Mouse (Mus musculus) spleen, postnatal 36 days (tissue): Measurements from ENCODE around the gene Fam172a.

ENCODE experiments used
- DNase-seq, 2 experiments: peaks; one replicate each; pipeline ENCODE4 v3.0.0; 2022; ENCODE audit warnings: low spot score in 2 of 2, mixed read lengths in 1 of 2

Fam172a gene

DNA sequence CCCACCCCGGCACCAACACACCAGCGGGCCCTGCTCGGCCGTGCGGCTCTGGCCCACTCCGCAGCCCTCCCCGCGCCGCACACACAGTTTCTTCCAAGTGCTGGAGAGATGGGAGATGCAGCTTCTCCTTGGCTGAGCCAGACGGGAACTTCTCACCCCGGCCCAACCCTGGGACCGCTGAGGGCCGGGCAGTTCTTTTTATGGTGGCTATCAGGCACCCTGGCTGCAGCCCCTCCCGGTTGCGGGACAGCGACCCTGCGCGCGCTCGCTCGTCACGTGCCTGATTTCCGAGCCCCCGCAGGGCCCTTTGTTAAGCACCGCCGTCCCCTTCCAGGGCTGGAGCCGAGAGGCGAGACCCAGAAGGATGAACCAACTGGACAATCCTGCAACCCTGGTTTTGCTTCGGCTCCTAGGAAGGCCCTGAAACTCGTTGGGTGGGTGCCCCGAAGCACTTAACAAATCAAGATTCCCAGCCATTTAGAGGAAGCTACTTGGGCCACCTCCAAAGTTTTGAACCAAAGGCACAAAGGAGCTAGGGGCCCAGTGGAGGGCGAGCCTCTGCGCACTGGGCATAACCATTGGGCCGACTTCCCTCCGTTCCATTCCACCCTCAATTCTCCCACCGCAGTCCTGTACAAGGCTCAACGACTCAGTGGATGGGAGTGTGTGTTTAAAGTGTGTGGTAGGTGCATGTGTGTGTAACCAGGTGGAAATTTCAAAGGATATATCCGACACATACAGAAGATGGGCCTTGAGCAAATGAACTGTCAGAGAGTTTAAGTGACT is 477.7 kb downstream of the Fam172a start:
- no peak for DNase-seq

- no peak for DNase-seq
Observed at GRCm38 (mm10) chr13:78180261-78180660, 478.4 kb downstream of the Fam172a start.

GRCm38 (mm10) chr13:78181071-78181929 is 479.5 kb downstream of the Fam172a start:
- no peak for DNase-seq

DNA sequence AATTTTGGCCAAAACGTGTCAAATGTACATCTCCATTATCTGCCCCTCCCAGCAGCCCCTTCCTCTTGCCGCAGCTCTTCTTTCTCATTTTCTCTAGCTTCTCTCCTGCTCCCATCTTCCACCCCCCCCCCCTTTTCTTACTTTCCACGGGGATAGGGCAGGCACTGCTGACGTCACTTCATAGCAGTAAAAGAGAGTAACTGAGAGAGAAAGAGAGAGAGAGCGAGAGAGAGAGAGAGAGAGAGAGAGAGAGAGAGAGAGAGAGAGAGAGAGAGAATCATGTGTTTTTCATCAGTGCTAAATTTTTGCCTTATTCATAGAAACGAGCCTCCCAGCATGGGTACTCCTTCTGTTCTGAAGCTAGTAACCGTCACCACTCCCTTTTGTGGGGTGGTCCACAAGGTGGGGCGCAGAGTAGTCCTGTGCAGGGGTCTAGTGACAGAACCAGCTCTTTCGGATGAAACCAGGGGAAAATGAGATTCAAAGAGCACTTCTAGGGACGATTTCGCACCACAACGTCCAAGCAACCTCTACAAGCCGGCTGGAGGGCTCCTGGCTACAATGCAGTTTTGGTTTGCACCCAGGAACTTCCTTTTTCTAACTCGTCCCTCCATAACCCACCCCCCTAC is 480.2 kb downstream of the Fam172a start:
- no peak for DNase-seq

- no peak for DNase-seq
Observed at GRCm38 (mm10) chr13:78183004-78183403, 481.2 kb downstream of the Fam172a start.

GRCm38 (mm10) chr13:78183986-78184385 is 482.2 kb downstream of the Fam172a start:
- DNase-seq: no peak

GRCm38 (mm10) chr13:78184786-78185466 is 483.1 kb downstream of the Fam172a start:
- no peak for DNase-seq

DNA sequence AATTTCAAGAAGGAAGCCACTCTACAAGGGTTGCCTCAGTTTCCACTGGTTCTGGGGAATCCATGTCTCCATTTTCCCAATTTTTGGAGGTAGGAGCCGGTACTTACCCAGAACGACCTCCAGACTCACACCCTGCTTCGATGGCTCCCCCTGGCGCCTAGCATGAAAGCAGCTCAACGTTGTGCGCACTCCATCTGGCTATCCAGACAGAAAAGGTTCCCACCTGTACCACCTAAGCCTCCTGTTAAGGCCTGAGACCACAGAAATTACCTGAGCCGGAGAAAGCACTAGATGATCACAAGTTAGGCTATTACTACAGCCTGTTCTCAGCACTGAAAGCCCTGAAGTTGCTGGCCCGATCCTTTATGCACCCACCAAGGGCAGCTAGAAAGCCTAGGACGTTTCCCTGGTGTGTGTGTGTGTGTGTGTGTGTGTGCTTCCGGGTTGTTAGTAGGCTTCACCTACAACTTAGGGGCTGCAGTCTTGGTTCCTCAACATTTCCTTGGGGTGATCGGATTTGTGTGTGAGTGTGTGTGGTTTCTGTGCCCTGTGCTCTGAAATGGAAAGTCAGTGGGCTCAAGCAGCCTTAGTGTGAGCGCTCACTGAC is 484.6 kb downstream of the Fam172a start:
- no peak for DNase-seq

GRCm38 (mm10) chr13:78187833-78188232 is 486.0 kb downstream of the Fam172a start:
- no peak for DNase-seq

DNA sequence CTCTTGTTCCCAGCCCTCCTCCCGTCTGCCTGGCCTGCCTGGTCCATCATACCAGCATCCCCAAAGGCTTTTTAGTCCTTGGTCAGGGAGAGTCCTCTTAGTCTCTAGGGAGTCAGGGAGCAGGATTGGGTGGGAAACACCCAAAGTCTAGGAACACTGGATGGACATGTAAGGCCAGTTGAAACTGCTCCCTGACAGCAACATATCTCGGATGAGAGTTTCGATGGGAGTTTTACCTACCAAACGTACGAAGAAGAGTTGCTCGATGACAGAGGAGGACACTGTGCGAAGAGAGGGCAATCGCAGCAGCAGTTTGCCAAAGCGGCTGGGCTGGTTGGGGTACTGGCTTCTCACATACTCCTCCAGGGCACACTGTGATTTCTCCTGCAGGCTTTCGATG is 487.8 kb downstream of the Fam172a start:
- DNase-seq: no peak

- no peak for DNase-seq
Observed at GRCm38 (mm10) chr13:78193211-78193610, 491.4 kb downstream of the Fam172a start.

- DNase-seq: no peak
Observed at GRCm38 (mm10) chr13:78194135-78194849, 492.5 kb downstream of the Fam172a start.

DNA sequence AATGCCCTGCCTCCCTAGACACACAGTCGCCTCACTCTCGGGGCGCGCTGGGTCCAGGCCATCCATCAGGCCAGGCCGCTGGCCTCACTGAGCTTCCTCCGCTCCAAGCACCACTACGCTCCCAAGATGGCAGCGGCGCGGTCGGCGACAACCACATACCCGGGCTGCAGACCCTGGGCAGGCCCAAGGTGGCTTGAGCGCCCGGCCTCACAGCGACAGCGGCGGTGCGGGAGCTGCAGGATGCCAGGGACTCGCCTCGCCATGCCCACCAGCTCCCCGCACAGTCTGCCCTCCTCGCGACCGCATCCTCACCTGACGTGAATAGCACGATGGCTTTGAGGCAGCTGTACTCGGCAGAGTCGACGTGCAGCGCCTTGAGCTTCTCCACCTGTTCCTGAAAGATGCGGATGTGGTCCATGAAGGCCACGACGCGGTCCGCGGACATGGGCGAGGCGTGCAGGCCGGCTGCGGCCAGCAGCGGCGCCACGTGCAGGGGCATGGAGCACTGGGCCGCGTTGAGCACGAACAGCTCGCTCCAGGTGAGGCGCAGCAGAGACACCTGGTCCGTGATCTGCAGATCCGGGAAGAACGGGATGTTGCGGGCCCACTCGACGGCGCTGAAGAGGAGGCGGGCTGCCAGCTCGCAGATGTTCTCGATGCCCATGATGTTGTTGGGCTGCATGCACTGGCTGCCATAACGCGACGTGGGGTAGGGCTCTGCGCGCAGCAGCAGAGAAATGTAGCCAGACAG is 493.2 kb downstream of the Fam172a start:
- no peak for DNase-seq

- no peak for DNase-seq
Observed at GRCm38 (mm10) chr13:78195601-78196115, 493.8 kb downstream of the Fam172a start.

DNA sequence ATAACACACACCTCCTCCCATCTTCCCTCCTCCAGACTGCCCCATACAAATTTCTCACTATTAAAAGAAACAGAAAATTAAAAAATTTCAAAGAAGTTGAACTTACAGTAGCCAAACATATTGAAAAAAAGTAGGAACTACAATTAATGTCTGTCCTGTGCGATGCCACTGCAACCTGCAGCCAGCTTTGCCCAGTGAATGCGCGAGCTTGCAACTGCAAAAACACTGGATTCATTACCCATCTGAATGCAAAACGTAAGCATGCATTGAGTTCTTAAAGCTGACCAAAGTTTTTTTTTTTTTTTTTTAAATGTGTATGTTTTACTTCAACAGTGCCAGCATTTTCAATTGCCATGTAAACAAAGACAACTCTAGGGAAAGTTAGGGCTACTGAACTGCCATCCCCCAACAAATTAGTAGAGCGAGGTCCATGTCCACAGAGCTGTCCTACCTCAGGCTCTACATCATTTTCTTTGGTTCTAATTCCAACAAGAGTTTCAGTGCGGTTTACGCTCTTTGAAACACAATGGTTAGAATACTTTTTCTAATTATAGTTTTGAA is 494.5 kb downstream of the Fam172a start:
- DNase-seq: no peak

GRCm38 (mm10) chr13:78197286-78197818 is 495.5 kb downstream of the Fam172a start:
- no peak for DNase-seq

DNA sequence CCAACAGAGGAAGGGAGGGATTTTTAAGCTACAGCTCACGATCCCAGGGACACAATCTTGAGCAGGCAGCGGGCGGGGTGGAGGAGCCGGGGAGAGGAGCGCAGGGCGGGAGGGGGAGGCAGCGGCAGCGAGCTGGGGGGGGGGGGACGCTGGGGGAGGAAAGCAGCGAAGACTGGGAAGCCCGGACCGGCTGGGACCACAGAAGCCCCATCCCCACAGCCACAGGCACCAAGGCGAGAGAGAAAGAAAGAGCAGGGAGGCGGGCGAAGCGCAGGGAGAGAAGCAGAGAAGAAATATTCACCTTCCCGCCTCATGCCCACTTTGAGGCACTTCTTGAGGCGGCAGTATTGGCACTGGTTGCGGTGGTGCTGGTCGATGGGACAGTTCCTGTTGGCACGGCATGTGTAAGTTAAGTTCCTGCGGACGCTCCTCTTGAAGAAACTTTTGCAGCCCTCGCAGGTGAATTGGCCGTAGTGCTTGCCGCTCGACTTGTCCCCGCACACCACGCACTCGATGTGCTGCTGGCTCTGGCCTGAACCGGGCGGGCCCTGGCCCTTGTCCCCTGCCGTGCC is 496.1 kb downstream of the Fam172a start:
- DNase-seq: no peak

DNA sequence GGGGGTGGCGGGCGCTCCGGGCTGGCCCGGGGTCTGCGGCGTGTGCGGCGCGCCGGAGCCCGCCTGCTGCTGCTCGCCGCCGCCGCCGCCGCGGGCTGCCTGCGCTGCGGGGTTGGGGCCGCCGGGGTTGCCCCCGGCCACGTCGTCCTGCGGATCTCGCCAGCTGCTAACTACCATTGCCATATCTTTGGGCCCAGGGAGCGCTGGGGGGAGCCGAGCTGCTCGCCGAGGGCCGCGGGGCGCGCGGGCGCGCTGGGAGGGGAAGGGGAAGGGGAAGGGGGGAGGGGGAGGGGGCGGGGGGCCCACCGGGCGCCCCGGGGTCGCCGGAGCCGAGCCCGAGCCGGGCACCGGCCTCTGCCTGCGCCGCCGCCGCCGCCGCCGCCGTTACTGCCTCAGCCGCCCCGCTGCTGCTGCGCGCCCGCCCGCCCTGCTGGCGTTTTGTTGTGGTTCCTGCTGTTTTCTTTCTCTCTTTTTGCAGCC is 496.6 kb downstream of the Fam172a start:
- no peak for DNase-seq
